Mouse (Mus musculus) urinary bladder, adult 2 months (tissue): ENCODE measurements around the gene Pitpnc1. TPM values are rescaled to one million over a fixed set of nuclear protein-coding genes. Genes with fewer than 3 reads are reported as not detected.

ENCODE experiments used
- DNase-seq: peaks from one replicate; pipeline ENCODE4 v3.0.0; 2022; ENCODE audit warnings: low spot score
- polyA plus RNA-seq: library from polyadenylated mRNA; depleted of rRNA; stranded (reverse); fragments of >200 nt; gene quantifications from 2 replicates; pipeline ENCODE4 v1.2.3, GENCODE M21; 2012

The Pitpnc1 gene
- polyA plus RNA-seq, 1 experiment = 9.1 TPM

DNA sequence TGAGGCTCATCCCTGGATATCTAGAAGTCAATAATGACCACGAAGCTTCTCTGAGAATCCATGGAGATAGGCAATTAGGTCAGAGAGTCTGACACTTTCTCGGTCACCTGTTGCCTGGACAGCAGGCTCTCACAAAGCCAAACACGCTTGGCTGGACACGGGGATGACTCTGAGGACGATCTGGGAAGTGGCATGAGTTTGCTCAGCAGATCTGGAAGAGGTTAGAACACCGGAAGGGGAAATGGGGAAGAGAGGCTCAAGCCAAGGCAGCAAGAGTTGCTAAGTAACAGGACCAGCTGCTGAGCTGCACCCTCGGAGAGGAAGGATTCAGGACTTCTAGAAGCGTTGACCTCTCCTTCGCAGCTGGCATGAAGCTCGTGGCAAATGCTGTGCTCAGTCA is 143.2 kb downstream of the Pitpnc1 start:
- DNase-seq = no peak

DNA sequence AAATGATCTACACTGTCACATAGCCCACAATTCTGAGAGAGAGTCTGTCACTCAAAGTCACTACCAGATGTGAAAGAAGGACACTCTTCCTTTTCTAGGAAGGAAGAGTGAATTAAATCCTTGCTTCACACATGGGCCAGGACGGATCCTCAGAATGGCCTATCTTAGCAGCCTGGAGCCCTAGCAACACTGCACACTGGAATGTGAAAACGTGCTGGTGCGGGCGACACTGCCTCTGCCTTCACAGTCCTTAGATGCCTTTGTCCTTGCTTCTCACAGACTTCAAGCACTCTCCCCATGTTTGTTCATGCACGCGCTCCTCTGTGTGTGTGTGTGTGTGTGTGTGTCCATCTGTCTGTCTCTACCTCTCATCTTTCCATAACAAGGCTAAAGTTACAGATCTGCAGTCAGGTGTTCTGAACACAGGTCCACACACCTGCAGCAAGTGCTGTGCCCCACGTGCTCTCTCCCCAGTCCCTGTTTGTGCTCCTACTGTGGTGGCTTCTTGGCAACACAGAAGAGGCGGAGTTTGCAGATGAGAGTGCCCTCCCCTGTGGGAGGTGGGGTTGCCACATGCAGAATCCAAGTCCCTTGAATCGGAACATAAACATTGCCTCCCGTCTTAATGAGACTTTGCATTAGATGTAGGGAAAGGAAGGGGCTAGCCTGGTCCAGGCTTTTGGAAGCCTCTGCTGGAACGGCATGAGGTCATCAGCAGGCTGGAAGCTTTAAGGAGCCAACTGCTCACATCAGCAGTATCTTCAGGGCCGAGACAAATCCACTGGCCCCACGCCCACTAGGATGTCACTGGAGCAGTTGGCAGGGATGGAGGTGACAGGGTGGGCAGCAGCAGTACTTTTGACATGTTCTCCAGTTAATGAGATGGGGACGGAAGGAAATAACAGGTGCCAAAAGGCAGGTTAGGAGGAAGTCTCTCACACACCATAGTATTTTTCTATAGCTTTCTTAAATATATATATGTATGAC is 144.5 kb downstream of the Pitpnc1 start:
- no peak for DNase-seq

DNA sequence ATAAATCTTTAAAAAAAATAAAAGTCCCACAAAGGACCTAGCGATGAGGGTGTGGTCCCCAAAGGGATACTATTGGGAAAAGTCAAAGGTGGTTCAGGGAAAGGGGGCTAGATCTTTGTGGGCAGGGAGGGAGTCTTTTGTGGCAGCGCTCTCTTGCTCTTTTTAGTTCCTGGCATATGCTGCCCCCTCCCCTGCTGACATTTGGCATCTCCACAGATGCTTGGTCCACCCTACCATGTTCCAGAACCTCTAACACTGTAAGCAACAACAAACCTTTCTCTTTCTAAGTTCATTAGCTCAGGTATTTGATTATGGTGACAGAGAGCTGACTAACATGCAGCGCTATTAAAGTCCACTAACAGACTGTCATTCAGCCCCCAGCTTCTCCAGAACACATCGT is 145.3 kb downstream of the Pitpnc1 start:
- no peak for DNase-seq

DNA sequence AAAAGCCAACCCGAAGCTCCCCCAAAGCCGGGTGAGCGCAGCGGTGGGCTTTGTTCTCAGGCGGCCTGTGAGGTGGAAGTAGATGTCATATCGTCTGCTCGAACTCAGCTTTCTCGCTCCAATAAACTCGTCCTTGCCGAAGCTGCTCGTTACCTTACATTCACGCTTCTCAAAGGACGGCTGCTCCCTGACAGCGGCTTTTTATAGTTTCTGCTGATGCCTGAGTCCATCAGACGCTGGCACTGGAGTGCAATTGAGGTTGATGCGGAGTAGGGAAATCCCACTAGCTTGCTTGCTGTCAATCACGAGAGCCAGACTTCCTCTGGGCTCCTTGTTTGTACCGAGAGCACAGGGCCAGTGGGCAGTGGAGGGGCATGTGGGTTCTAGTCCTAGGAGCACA is 147.3 kb downstream of the Pitpnc1 start:
- no peak for DNase-seq

DNA sequence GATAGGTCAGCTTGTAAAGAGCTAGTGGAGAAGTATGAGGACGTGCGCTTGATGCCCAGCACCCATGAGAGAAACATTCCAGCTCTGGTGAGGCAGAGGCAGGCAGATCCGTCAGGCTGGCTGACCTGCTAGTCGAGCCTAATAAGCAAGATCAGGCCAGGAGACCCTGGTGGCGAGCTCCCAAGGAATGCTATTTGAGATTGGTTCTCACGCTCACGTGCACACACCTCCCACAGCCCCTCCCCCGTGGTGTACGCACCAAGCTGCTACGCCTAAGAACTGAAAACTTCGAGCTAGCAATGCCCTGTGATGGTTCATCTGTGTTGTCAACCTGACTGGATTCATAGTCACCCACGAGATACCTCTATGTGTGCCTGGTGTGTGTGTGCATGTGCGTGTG is 148.3 kb downstream of the Pitpnc1 start:
- DNase-seq = no peak

DNA sequence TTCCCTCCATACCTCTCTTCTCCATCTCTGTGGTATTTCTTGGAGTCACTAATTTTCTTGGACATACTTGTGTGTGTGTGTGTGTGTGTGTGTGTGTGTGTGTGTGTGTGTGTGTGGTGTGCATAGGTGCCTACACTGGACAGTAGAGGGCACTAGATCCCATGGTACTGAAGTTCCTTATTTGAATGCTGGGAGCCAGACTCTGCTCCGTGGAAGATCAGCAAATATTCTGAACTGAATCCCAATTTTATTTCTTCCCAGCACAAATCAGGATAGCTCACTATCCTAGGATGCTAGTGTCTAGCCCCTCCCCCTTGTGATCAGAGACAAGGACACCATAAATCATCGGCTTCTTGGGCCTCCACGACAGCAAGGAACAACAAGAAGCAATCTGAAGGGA is 148.7 kb downstream of the Pitpnc1 start:
- DNase-seq = no peak

DNA sequence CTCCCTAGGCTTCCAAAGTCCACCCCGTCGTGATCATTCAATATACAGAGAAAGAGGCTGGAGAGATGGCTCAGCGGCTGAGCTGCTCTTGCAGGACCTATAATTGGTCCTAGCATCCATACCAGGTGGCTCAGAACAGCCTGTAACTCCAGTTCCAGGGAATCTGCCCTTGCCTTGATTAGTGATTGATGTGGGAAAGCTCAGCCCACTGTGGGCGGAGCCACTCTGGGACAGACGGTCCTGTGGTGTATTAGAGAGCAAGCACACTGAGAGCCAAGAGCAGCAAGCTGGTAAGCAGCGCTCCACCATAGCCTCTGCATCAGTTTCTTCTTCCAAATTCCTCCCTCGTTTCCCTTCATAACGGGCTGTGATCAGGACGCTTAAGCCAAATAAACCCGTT is 150.6 kb downstream of the Pitpnc1 start:
- no peak for DNase-seq

DNA sequence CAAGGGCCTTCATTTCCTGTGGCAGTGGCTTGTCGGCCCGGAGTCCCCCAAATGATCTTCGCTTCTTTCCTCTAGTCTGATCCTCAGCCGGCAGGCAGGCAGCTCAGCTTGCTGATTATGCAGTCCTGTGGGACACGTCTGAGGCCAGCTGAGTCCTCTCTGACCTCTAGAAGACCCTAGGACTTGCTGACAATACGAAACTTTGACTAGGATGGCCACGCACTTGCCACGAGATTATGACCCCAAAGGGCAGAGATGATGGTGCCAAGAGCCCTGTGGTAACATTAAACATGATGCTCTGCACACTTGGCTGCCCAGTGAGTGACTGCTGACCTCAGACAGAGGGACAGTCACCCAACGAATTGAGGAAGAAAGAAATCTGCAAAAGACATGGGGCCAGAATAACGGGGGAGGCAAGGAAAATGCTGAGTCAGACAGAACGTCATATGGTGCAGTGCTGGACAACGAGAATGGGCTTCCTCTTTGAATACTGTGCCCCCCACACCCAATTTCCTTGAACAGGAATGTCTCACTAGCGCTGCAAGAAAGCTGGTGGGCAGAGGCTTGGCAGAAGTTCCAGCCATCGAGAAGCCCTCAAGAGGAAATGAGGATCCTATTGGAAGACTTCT is 152.7 kb downstream of the Pitpnc1 start:
- DNase-seq = no peak

DNA sequence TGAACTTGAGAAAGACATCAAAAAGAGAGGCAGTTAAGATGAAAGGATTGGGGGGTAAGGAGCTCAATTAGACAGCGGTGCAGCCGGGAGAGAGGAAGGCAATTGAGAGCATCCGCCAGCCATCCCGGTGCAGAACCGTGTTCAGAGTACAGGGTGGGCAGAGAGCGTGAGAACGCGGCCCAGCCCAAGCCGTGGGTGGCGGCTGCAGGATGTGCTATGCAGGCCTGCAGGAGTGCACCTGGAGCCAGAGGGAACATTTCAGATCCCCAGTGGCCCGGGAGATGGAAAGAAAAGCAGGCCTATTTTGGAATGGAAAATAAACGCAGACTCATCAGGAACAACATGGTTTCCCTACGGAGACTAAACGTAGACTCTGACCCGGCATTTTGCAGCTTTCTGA is 155.0 kb downstream of the Pitpnc1 start:
- DNase-seq = no peak

DNA sequence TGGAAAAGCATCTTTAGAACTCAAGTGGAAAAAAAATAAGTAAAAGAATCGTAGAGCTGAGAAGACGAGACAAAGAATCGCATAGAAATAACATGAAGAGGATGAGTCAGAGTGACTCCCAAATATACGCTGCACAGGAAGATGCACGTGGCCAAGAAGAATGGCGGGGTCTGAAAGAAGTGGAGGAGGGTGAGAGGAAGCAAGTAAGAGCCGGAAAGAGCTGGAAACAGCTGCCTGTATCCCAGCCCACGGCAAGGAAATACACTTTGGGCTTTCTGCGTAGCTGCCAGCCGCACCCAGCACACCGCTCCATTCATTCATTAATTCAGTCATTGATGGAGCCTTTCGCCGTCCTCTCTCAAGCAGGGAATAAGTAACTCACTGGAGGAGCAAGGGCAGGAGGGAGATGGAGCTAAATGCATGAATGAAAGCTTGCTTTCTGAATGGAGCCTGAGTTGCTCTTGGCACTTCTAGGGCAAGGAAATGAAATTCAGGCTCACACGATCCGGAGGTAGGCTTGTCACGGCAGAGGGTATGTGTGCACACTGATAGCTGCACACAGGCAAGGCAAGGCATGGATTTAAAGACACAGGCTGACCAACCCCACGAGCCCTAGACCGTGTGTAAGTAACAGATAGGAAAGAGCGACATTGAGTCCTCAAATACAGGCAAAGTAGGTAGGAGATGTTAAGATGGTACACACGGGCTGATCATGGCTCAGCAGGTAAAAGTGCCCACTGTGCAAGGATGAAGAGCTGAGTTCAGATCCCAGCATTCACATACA is 160.0 kb downstream of the Pitpnc1 start:
- DNase-seq = no peak

DNA sequence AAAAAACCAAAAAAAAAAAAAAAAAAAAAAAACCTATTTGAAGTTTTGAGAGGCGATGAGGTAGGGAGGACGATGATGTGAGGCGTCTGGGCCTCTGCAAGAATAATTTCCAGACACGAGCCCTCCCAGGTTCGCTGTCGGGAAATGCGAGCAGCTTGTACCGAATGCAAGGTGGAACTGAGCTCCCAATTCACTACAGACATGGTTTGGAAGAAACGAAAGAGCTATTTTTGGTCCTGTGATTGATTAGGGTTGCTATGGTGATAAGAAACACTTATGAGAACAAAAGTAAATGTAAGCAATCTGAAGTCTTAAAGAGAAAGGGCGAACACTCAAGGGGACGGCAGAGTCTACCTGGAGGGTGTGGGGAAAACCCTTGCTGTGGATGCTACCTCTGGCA is 164.3 kb downstream of the Pitpnc1 start:
- no peak for DNase-seq

DNA sequence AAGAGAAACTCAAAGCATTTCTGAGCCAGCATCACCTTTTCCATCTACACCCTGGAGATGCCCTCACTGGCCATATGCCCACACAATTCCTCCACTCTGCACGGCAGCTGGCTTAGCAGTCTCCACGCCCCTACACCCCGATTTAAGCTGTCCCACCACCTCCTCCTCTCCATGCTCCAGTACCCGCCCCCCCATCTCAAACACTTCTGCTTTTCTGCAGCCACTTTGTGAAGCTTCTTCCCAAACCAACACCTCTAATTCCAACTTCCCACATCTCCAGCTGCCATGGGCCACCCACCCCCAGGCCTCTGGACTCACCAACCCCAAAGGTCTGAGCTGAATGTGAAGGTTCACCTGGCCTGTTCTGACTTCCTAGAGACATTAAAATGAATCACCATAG is 168.4 kb downstream of the Pitpnc1 start:
- DNase-seq = no peak

DNA sequence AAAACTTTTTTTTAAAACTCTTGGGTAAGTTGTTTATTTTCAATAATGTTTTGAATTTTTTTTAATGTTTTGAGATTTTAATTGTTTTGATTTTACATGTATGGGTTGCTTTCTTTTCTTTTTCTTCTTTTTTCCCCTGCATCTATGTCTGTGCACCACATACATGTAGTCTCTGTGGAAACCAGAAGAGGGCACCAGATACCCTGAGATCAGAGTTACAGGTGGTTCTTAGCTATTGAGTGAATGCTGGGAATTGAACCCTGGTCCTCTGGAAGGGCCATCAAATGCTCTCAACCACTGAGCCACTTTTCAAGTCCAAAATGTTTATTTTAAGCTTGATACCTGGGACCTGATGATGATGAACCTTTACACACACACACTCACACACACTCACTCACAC is 170.3 kb downstream of the Pitpnc1 start:
- no peak for DNase-seq

DNA sequence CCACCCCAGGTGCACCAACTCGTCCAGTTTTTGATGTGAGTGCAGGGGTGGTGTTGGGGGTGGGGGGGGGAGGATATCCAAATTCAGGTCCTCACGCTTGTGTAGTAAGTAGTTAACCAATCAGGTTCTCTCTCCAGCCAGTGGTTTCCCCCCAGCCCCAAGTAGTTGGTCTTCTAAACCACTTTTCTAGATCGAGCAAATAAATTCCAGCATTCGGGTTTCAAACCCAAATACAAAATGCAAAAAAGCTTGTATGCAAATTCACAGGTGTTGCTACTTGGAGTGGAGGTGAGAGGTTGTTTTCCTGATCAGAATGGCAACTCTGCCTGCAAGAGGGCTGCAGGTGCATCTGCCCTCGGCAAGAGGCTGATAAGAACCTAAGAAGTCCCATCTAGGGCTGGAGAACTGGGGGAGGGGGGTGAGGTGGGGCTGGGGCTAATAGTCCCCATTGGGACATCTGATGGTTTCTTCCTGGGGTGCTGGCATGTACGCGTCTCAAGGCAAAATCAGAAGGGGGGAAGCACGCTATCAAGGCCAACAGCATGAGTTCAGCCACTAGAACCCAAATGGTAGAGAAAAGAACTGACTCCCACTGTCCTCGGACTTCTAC is 170.9 kb downstream of the Pitpnc1 start:
- no peak for DNase-seq

DNA sequence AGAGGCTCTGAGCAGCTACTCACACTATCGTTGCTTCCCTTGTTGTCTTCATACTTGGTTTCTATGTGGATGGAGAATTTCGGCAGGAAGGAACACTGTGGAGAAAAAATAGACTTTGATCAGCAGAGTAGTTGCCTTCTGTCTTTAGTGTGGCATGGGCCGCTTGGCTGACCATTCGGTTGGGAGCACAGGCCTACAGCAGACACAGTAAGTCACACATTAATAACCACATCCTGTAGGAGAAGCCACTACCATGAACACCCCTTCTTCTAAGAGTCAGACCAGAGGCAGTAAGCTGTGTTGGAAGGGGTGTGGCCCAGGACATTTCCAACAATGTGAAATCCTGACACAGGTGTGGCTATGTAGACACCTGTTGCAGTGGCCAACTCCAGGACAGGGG is 174.3 kb downstream of the Pitpnc1 start:
- no peak for DNase-seq

DNA sequence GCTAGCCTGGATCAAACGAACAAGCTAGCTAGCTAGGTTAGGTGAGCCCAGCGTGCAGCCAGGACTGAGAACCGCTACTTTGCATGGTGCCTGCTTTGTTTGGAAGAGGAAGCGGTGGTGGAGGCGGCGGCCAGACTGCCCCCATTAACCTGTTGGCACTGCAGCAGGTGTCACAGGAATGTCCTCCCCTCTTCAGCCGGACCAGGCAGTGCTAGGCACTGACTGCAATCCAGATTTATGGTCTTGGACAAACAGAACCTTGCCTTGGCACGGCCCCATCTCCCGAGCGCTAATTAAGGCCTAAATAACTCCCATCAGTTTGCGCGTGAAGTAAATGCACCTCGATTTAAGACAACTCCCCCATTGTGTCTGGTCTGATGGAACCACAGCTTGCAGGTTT is 178.5 kb downstream of the Pitpnc1 start:
- DNase-seq = no peak

DNA sequence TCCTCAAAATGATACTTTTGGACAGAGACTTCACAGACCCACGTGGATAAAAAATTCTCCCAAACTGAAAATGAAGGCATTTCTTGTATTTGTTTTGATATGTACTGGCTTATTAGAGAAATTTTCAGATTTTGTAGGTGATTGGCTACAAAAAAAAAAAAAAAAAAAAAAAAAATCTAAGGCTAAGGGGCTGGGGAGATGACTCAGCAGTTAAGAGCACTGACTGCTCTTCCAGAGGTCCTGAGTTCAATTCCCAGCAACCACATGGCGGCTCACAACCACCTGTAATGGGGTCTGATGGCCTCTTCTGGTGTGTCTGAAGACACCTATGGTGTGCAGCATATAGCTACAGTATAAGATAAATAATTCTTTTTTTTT is 182.3 kb downstream of the Pitpnc1 start:
- no peak for DNase-seq

DNA sequence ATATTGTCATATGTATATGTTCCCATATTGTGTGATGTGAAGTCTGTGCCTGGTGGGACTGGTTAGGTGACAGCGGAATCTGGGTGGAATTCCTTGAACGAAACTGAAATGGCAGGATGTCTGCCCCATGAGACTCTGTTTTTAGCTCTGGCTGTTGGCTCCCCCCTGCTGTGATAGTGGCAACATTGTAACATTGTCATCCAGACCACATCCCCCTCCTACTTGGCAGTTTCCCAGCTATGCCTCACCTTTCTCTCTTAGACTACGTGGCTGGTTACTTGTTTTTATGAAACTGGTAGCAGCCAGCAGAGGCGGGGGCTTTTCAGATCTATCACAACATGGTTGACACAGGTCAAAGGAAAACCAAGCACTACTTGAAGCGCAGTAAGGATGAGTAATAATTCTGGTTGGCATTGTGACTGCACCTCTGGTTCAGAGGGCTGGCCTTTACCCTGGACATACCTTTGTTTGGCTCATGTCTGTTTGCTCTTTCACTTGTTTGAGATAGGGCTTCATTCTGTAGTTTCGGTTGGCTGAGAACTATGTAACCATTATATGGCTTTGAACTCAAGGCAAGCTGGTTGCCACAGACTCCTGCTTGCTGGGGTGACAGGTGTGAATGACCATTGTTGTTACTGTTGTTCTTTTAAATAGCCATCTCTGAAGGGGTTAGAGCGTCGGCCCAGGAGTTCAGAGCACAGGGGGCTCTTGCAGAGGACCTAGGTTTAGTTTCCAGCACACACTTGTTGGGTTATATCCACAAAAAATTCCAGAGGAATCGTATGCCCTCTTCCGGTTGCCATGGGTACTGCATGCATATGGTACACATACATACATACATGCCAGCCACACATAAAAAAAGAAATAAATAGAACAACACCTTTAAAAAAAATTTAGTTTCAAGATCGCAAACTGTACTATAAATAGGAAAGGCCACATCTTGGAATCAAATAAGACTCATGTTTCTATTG is 183.0 kb downstream of the Pitpnc1 start:
- no peak for DNase-seq

DNA sequence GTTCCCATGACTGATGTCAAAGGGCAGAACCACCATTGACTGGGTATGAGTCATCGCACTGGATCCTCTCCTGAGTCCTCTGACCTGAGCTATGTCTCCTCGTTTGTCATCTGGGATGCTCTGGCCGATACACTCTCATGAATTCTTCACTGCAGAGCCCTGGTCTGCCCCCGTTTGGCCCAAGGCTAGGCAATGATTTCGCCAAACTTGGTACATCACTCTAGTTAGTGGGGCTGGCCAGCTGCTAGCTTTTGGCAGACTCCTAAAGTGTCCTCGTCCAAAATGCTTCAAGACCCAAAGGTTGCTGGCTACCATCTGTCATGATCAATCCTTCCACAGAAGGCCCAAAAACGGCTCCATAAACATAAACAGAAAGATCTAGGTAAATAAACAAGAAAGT is 184.8 kb downstream of the Pitpnc1 start:
- DNase-seq = no peak

DNA sequence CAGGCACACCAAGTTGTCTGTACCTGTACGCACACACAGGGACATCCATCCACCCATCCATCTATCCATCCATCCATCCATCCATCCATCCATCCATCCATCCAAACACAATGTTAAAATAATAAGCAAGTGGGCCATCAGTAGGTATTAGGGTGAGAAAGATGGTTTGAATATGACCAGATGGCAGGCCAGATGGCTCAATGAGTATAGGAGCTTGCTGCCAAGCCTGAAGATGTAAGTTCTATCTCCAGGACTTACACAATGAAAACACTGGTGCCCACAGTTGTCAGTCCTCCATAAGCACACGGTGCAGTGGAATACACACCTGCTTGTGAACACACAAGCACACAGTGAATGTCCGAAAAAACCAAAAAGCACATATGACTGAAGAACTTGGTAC is 186.9 kb downstream of the Pitpnc1 start:
- no peak for DNase-seq

DNA sequence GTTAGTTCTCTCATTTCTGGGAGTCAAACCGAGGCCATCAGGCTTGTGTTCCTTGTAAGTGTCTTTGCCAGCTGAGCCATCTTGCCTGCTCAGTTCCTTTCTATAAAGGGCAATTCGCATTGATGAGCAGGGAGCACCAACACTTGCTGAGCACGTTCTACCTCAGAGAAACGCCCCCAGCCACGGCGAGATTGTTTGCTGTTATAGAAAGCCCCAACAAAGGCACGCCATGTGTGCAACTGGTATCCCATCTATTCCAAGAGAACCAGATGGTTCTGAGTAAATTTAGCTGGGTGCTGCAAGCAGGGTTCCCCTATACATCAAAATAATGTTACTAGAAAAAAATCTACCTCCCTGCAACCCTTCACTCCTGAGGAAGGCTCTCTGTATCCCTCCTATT is 188.0 kb downstream of the Pitpnc1 start:
- DNase-seq = no peak
